Mouse (Mus musculus) lung, embryonic 16.5 days (tissue): ENCODE measurements around the gene Pcsk6. TPM values are rescaled to one million over a fixed set of nuclear protein-coding genes. Genes with fewer than 3 reads are reported as not detected.
A peak's percentile ranks its signal among the peaks of the same experiment; 100 is the strongest.
"Not testable (repeated sequence)": the region's sequence is repeated elsewhere in the genome, so short reads cannot be mapped to it uniquely, and the experiment has no call there.

Experiments used
- ATAC-seq: fragments of 200-750 bp; cut with Nextera tagmentation; 2 replicates; pipeline ENCODE4 v1.8.0; 2017; ENCODE audit warnings: low read depth, mild to moderate bottlenecking, moderate library complexity
- H3K27ac ChIP-seq: fragments of 300-500 bp; sonication (generic); 2 replicates; pipeline ENCODE4 v1.5.1; 2014; ENCODE audit warnings: mild to moderate bottlenecking, control low read depth, low read length
- H3K27me3 ChIP-seq: fragments of 300-500 bp; sonication (generic); 2 replicates; pipeline ENCODE4 v1.6.1; 2014; ENCODE audit warnings: low read depth, low read length, mixed read lengths; ENCODE audit not compliant: control insufficient read depth, insufficient read depth
- H3K36me3 ChIP-seq: fragments of 300-500 bp; sonication (generic); 2 replicates; pipeline ENCODE4 v1.6.1; 2014; ENCODE audit warnings: low read length; ENCODE audit not compliant: control insufficient read depth, insufficient read depth
- H3K4me1 ChIP-seq: fragments of 300-500 bp; sonication (generic); replicated peaks from 2 replicates; pipeline ENCODE4 v1.6.1; 2014; ENCODE audit warnings: low read length, mixed read lengths; ENCODE audit not compliant: control insufficient read depth, insufficient read depth
- H3K4me2 ChIP-seq: fragments of 300-500 bp; sonication (generic); 2 replicates; pipeline ENCODE4 v1.6.1; 2014; ENCODE audit warnings: low read depth, low read length, control low read depth
- H3K4me3 ChIP-seq: fragments of 300-500 bp; sonication (generic); 2 replicates; pipeline ENCODE4 v1.5.1; 2014; ENCODE audit warnings: mild to moderate bottlenecking, low read length, control low read depth
- H3K9ac ChIP-seq: fragments of 300-500 bp; sonication (generic); 2 replicates; pipeline ENCODE4 v1.6.1; 2014; ENCODE audit warnings: low read length, control low read depth
- H3K9me3 ChIP-seq: fragments of 300-500 bp; sonication (generic); 2 replicates; pipeline ENCODE4 v1.6.1; 2016; ENCODE audit warnings: low read length; ENCODE audit not compliant: control insufficient read depth
- WGBS: fragments of 180-500 bp; shearing (Covaris S2); extraction: QIAGEN DNeasy Blood & Tissue Kit; methylation state at CpG from one replicate; pipeline ENCODE4 v1.1.7; 2014; 5-methylcytosine and 5-hydroxymethylcytosine counted together
- polyA plus RNA-seq: library from polyadenylated mRNA; unstranded; fragments of >200 nt; fragmentation: Nextera tagmentation; extraction: Ambion mirVana; gene quantifications from 2 replicates; pipeline ENCODE4 v1.2.1, GENCODE M21; 2015

Gene Pcsk6
- polyA plus RNA-seq, result 7.4 and 8.5 TPM in 2 replicates

DNA sequence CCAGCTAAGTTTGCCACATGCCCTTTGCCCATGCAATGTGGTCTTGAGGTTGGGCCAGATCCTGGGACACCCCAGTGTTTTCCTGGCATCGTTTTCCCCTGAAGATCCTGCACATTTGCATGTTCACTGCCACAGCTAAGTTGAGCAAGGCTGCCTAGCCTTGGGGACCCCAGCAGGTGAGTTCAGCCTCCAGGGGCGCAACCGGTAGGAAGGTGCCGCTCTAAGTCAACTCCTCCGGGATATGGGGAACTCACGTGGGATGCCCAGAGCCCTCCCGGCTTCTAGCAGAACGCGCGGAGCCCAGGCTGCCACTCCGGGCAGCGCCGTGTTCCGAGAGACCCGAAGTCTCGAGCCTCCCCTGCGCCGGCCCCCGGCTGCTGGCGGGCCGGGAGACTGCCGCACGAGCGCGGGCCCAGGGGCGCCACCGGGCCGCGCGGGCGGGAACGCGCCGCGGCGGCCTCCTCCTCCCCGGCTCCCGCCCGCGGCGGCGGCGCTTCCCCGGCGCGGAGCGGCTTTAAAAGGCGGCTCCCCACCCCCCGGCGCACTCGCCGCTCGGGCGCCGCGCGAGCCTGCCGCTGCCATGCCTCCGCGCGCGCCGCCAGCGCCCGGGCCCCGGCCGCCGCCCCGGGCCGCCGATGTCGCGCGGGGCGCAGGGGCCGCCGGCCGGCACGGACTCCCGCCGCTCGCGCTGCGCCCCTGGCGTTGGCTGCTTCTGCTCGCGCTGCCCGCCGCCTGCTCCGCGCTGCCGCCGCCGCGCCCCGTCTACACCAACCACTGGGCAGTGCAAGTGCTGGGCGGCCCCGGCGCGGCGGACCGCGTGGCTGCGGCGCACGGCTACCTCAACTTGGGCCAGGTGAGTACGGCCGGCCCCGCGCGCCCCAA is at the start of gene Pcsk6:
Gene Pcsk6, plus strand, starts transcription at position 144 of the 882 bp plus-strand sequence.
- Histone ChIP-seq H3K27me3 (peaks cover 47% of the 10 kb centered on the region), H3K9me3 (no peaks in the 10 kb centered on the region), H3K4me3 (peak within 1 kb of the TSS; percentile 67), H3K27ac (no peak within 1 kb of the TSS), H3K9ac (peak within 1 kb of the TSS; percentile 70), H3K4me2 (peak within 1 kb of the TSS; percentile 99), H3K36me3 (no peaks in the 10 kb centered on the region), H3K4me1 (peaks cover 5% of the 10 kb centered on the region)
- peak; percentile 82 for ATAC-seq
- under 1% methylated on average over 70 of the region's 111 CpGs for WGBS

DNA sequence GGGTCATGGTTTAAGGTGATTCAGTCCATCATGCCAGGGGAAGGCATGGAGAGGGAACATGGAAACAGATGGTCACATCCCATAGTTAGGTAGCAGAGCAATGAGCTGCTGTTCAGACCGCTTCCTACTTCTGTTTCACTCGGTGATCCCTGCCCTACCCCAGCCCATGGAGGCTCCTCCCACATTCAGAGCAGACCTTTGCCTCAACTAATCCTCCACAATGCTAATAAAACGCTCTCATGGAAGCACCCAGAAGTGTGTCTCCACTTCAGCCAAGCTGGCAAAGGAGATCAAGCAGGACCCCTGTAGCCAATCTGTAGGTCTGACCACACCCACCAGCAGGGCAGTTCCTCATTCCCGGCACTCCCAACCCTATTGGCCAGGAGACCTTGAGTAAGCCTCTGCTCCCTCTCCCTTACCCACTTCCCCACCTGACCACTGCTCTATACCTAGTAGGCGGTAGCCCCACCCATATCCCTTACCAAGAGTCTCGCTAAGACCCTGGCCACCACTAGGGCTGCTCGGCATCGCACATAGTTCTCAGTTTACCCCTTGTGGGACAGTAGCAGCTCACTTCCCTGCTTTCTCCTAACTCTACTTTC is 47.8 kb upstream of the Pcsk6 start:
- Histone ChIP-seq H3K4me1 (no peaks in the 10 kb centered on the region; the same call in 1 of the 2 replicates), H3K27me3 (no peaks in the 10 kb centered on the region), H3K9ac (no peak overlapping the region), H3K4me2 (no peak overlapping the region), H3K36me3 (no peaks in the 10 kb centered on the region), H3K9me3 (no peaks in the 10 kb centered on the region; the same call in 1 of the 2 replicates), H3K4me3 (no peak overlapping the region), H3K27ac (no peak overlapping the region)
- 0 out of 2 replicates have a peak, but pooled peaks have one; percentile 15 for ATAC-seq
- WGBS, result 81% methylated on average over 8 of the region's 8 CpGs

DNA sequence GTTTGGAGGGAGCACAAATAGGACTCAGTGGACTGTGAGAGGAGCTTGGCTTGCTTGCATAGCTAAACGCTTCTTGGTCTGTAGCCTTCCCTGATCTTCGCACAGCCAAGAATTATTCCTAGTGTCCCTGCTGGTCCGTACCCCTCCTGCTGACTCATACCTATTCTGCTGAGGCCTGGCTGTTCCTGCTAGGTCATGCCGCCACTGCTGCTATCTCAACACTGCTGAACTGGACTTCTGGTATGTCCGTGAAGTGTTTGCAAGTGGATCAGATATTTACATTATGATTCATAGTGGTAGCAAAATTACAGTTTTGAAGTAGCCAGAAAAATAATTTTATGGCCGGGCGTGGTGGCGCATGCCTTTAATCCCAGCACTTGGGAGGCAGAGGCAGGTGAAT is 44.0 kb upstream of the Pcsk6 start:
- Histone ChIP-seq H3K27ac (no peak overlapping the region), H3K4me3 (no peak overlapping the region), H3K9ac (no peak overlapping the region), H3K9me3 (no peaks in the 10 kb centered on the region; the same call in 1 of the 2 replicates), H3K4me2 (no peak overlapping the region), H3K36me3 (no peaks in the 10 kb centered on the region), H3K4me1 (peaks cover 5% of the 10 kb centered on the region; the same call in 1 of the 2 replicates), H3K27me3 (no peaks in the 10 kb centered on the region)
- WGBS, result 83% methylated on average over 8 of the region's 8 CpGs
- no peak for ATAC-seq

DNA sequence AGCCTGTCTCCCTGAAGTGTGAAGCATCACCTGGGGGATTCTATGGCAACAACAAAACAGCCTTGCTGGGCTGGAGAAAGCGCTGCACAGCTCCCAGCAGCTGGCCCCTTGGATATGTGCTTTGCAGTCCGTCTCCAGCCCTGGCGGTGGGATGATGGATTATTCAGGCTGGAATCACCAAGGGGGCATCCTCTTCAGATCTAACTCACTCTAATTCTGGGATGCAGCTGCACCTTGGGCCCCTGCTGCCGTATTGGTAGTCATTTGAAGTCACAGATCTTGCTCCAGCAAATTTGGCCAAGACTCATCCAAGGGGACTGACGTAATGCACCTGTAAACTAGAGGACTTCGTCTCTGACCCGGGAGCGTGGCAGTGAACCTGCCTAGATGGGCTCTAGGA is 41.1 kb upstream of the Pcsk6 start:
- no peak for ATAC-seq
- no peak overlapping the region for H3K4me2 ChIP-seq
- H3K27ac ChIP-seq, result no peak overlapping the region
- H3K9me3 ChIP-seq, result no peaks in the 10 kb centered on the region; the same call in 1 of the 2 replicates
- H3K36me3 ChIP-seq, result no peaks in the 10 kb centered on the region
- no peak overlapping the region for H3K4me3 ChIP-seq
- H3K9ac ChIP-seq, result no peak overlapping the region
- no peaks in the 10 kb centered on the region for H3K27me3 ChIP-seq
- peaks cover 5% of the 10 kb centered on the region; the same call in 1 of the 2 replicates for H3K4me1 ChIP-seq
- 35% methylated on average over 8 of the region's 8 CpGs for WGBS

DNA sequence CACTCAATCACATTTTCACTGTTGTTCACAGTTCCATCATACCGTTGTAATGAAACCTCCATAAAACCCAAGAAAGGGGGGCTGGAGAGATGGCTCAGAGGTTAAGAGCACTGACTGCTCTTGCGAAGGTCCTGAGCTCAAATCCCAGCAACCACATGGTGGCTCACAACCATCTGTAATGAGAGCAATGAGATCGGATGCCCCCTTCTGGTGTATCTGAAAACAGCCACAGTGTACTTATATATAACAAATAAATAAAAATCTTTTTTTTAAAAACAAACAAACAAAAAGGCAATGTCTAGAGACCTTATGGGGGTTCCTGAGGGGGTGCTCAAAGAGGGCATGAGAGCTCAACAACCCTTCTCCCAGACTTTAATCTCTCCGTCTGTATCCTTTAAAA is 39.6 kb upstream of the Pcsk6 start:
- not testable (repeated sequence) for H3K4me3 ChIP-seq, H3K4me2 ChIP-seq, H3K27me3 ChIP-seq, H3K4me1 ChIP-seq, ATAC-seq, H3K27ac ChIP-seq, H3K9ac ChIP-seq, H3K36me3 ChIP-seq, H3K9me3 ChIP-seq
- WGBS, result 76% methylated on average over 4 of the region's 4 CpGs

DNA sequence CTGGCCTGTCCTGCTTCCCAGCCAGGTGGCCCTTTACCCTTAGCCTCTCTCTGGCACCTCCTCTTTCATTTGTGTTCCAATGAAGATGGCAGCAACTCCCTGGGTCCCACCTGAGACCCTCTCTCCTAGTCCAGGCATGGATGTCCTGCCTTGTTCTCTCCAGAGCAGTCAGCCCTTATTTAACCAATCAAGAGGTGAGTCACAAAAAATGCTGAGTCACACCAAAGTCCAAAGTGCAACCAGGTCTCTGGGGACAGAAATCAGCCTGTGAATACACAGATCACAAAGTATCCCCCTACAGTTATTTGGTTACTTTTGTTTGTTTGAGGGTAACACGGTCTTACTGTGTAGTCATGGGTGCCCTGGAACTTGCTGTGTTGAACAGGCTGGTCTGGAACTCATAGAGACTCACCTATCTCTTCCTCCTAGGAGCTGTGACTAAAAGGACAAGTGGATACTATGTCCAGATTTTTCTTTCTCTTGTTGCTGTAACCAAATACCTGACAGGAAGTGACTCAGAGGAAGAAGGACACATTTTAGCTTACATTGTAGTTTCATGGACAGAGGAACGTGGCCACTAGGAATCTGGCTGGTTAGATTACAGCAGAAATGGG is 38.9 kb upstream of the Pcsk6 start:
- 53% methylated on average over 2 of the region's 2 CpGs for WGBS
- H3K4me1 ChIP-seq, result peaks cover 5% of the 10 kb centered on the region; the same call in 1 of the 2 replicates
- no peak overlapping the region for H3K9ac ChIP-seq
- no peak overlapping the region for H3K4me3 ChIP-seq
- H3K36me3 ChIP-seq, result no peaks in the 10 kb centered on the region
- no peak for ATAC-seq
- no peak overlapping the region for H3K4me2 ChIP-seq
- no peaks in the 10 kb centered on the region for H3K27me3 ChIP-seq
- no peaks in the 10 kb centered on the region for H3K9me3 ChIP-seq
- no peak overlapping the region for H3K27ac ChIP-seq

DNA sequence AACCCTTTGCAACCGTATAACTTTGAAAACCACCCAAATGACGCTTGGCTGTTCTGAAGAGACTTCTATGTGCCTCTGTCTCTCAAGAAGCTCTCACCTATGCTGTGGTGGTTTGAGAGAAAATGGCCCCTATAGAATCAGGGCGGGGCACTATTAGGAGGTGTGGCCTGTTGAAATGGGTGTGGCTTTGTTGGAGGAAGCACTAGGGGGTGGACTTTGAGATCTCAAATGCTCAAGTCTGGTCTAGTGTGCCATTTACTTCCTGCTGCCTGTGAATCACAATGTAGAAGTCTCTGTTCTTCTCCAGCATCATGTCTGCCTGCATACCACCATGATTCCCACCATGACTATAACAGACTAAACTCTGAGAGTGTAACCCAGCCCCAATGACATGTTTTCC is 21.8 kb upstream of the Pcsk6 start:
- Histone ChIP-seq H3K9ac (no peak overlapping the region), H3K4me2 (no peak overlapping the region), H3K36me3 (no peaks in the 10 kb centered on the region), H3K9me3 (peaks cover 13% of the 10 kb centered on the region), H3K4me1 (no peaks in the 10 kb centered on the region), H3K27ac (no peak overlapping the region), H3K4me3 (no peak overlapping the region), H3K27me3 (no peaks in the 10 kb centered on the region)
- WGBS, result 89% methylated on average over 3 of the region's 3 CpGs
- no peak for ATAC-seq

DNA sequence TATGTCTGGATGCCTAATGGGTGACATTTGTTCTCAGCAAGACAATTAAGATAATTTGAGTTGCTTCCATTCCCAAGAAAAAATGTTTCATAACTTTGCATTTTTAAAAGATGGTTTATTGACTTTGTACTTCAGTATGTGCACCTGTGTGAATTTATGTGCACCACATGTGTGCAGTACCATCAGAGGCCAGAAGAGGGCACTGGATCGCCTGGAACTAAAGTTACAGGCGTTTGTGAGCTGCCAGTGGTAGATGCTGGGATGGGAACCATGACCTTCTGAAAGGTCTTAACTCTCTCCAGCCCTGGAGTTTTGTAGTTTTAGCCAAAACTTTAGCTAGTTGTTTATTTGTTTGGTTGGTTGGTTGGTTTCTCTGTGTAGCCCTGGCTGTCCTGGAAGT is 18.3 kb upstream of the Pcsk6 start:
- Histone ChIP-seq H3K27ac (no peak overlapping the region), H3K27me3 (no peaks in the 10 kb centered on the region), H3K4me3 (no peak overlapping the region), H3K9ac (no peak overlapping the region), H3K4me1 (no peaks in the 10 kb centered on the region), H3K4me2 (no peak overlapping the region), H3K9me3 (peaks cover 13% of the 10 kb centered on the region), H3K36me3 (no peaks in the 10 kb centered on the region)
- ATAC-seq, result no peak
- 48% methylated on average over 2 of the region's 2 CpGs for WGBS

DNA sequence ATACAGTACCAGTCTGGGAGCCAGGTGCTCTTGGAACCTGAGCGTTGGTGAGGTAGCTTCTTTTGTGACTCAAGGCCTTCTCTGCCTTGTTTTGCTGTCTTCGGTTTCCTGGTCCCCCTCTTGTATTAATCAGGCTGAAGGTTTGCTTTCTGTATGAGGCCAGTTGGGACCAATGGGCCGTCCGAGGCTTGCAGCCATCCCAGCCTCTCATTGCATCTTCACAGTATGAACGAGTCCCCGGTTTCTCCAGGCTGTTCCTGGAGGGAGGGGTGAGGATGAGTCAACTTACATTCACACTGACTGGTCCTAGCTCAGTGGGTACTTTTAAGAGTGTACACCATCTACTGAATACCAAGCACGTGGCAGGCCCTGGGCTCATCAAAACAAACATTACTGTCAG is 553 bp upstream of the Pcsk6 start:
- Histone ChIP-seq H3K4me2 (no peak overlapping the region; the same call in 1 of the 2 replicates), H3K27ac (no peak overlapping the region), H3K4me3 (no peak overlapping the region), H3K27me3 (peaks cover 49% of the 10 kb centered on the region), H3K4me1 (peaks cover 5% of the 10 kb centered on the region), H3K36me3 (no peaks in the 10 kb centered on the region), H3K9ac (no peak overlapping the region), H3K9me3 (no peaks in the 10 kb centered on the region)
- 52% methylated on average over 7 of the region's 7 CpGs for WGBS
- no peak for ATAC-seq
